Comparison of ENCODE assay signal across 8 mouse cellular contexts in genomic region chr7:28436271-28436904, GRCm38 (mm10). TPM values are rescaled to one million over a fixed set of nuclear protein-coding genes. Genes with fewer than 3 reads are reported as not detected.
DNase-seq lines count a peak whose midpoint lies in the region; ATAC-seq and TF ChIP-seq lines count a peak whose summit lies in the region.

No protein-coding gene starts in this region.

- H3K4me2 ChIP-seq in embryonic facial prominence, embryonic 14.5 days (ENCODE audit: low read depth, low read length): peak overlapping the region; percentile 84
- H3K4me2 ChIP-seq in limb, embryonic 13.5 days (replicated peaks): peak overlapping the region; percentile 70
- H3K4me2 ChIP-seq in midbrain, embryonic 16.5 days (ENCODE audit: low read length): peak overlapping the region; percentile 61

- peak overlapping the region; percentile 90 for H3K9ac ChIP-seq in embryonic facial prominence, embryonic 14.5 days (ENCODE audit: low read depth, low read length)
- peak overlapping the region; percentile 83 for H3K9ac ChIP-seq in heart, adult 2 months (ENCODE audit: low read depth, low read length)
- peak overlapping the region; percentile 99 for H3K9ac ChIP-seq in limb, embryonic 13.5 days
- H3K9ac ChIP-seq in midbrain, embryonic 16.5 days (ENCODE audit: low read depth, low read length): peak overlapping the region; percentile 98

- H3K4me3 ChIP-seq in embryonic facial prominence, embryonic 14.5 days (ENCODE audit: low read depth, low read length): peak overlapping the region; percentile 79
- H3K4me3 ChIP-seq in heart, adult 2 months: peak overlapping the region; percentile 66
- peak overlapping the region; percentile 95 for H3K4me3 ChIP-seq in limb, embryonic 13.5 days
- peak overlapping the region; percentile 95 for H3K4me3 ChIP-seq in midbrain, embryonic 16.5 days (ENCODE audit: low read depth, low read length)

- peak; percentile 98 for DNase-seq in 3T3-L1 (ENCODE audit: low read depth, low spot score)
- peak; percentile 97 to 99 for DNase-seq in adrenal gland, postnatal 4 days (ENCODE audit: low spot score in 2 of 2)
- DNase-seq in embryonic facial prominence, embryonic 14.5 days (ENCODE audit: low spot score): peak; percentile 100
- DNase-seq in heart, adult 2 months: peak; percentile 100
- DNase-seq in kidney, adult 8-10 months: peak; percentile 100
- DNase-seq in spleen, postnatal 10 days (ENCODE audit: low spot score in 2 of 2): peak; percentile 99 to 100

- H3K9me3 ChIP-seq in embryonic facial prominence, embryonic 14.5 days (ENCODE audit: control insufficient read depth, low read length): no peaks in the 10 kb centered on the region
- H3K9me3 ChIP-seq in limb, embryonic 13.5 days: no peaks in the 10 kb centered on the region
- H3K9me3 ChIP-seq in midbrain, embryonic 16.5 days (replicated peaks; ENCODE audit: control insufficient read depth, low read length, poor library complexity, severe bottlenecking): no peaks in the 10 kb centered on the region

- intact Hi-C loops in heart, adult 2 months (cut with DNase I): no loop called here

- peak; percentile 49 for TF ChIP-seq EP300 in heart, adult 2 months (IDR thresholded peaks at IDR 0.05; ENCODE audit: insufficient read depth, low read depth, low read length)

- peaks cover 13% of the 10 kb centered on the region for H3K4me1 ChIP-seq in embryonic facial prominence, embryonic 14.5 days (ENCODE audit: control insufficient read depth, insufficient read depth, low read length)
- H3K4me1 ChIP-seq in heart, adult 2 months (ENCODE audit: control insufficient read depth, insufficient read depth, low read length): peaks cover 2% of the 10 kb centered on the region
- peaks cover 41% of the 10 kb centered on the region for H3K4me1 ChIP-seq in limb, embryonic 13.5 days
- H3K4me1 ChIP-seq in midbrain, embryonic 16.5 days (ENCODE audit: control insufficient read depth, insufficient read depth, low read length): peaks cover 40% of the 10 kb centered on the region

- TF ChIP-seq POLR2A in heart, adult 2 months (IDR thresholded peaks at IDR 0.05; ENCODE audit: insufficient read depth, low read depth, low read length): peak; percentile 63

- peaks cover 14% of the 10 kb centered on the region for H3K36me3 ChIP-seq in embryonic facial prominence, embryonic 14.5 days (ENCODE audit: control insufficient read depth, insufficient read depth, low read length)
- H3K36me3 ChIP-seq in heart, adult 2 months (ENCODE audit: control insufficient read depth, insufficient read depth, low read length): peaks cover 31% of the 10 kb centered on the region
- peaks cover 14% of the 10 kb centered on the region; the same call in 1 of the 2 replicates for H3K36me3 ChIP-seq in limb, embryonic 13.5 days
- H3K36me3 ChIP-seq in midbrain, embryonic 16.5 days (ENCODE audit: control insufficient read depth, insufficient read depth, low read length): no peaks in the 10 kb centered on the region; the same call in 1 of the 2 replicates

- peaks cover 6% of the 10 kb centered on the region for H3K79me2 ChIP-seq in heart, adult 2 months (replicated peaks; ENCODE audit: control insufficient read depth, insufficient read depth, low read length)

- peak; percentile 99 for ATAC-seq in embryonic facial prominence, embryonic 14.5 days (ENCODE audit: low read depth)
- peak; percentile 99 for ATAC-seq in limb, embryonic 13.5 days (ENCODE audit: low FRiP score, low read depth)
- peak; percentile 99 for ATAC-seq in midbrain, embryonic 16.5 days

- 0% methylated on average over 16 of the region's 64 CpGs for WGBS in embryonic facial prominence, embryonic 14.5 days
- under 1% methylated on average over 64 of the region's 64 CpGs for WGBS in heart, adult 2 months
- WGBS in limb, embryonic 13.5 days: under 1% methylated on average over 59 of the region's 64 CpGs
- under 1% methylated on average over 37 of the region's 64 CpGs for WGBS in midbrain, embryonic 16.5 days

- peak; percentile 78 for TF ChIP-seq CTCF in heart, adult 2 months (IDR thresholded peaks at IDR 0.05)

- H3K27ac ChIP-seq in embryonic facial prominence, embryonic 14.5 days (replicated peaks; ENCODE audit: low read depth, low read length): peak overlapping the region; percentile 71; the same call in 1 of the 2 replicates
- H3K27ac ChIP-seq in heart, adult 2 months: peak overlapping the region; percentile 78
- peak overlapping the region; percentile 63; the same call in 1 of the 2 replicates for H3K27ac ChIP-seq in limb, embryonic 13.5 days
- H3K27ac ChIP-seq in midbrain, embryonic 16.5 days (ENCODE audit: low read length): peak overlapping the region; percentile 84

- H3K27me3 ChIP-seq in embryonic facial prominence, embryonic 14.5 days (replicated peaks; ENCODE audit: control insufficient read depth, insufficient read depth, low read length): no peaks in the 10 kb centered on the region
- no peaks in the 10 kb centered on the region for H3K27me3 ChIP-seq in heart, adult 2 months (ENCODE audit: control insufficient read depth, insufficient read depth, low read length)
- H3K27me3 ChIP-seq in limb, embryonic 13.5 days: no peaks in the 10 kb centered on the region
- no peaks in the 10 kb centered on the region for H3K27me3 ChIP-seq in midbrain, embryonic 16.5 days (ENCODE audit: control insufficient read depth, insufficient read depth, low read depth, low read length)

RNA-seq across cellular contexts. Expression of gene Gmfg, which starts 0.9 kb away (rescaled TPM):
- 10 to 100 TPM; 17.1 to 21.0 TPM for total RNA-seq in adrenal gland, postnatal 4 days (2021)
- 14.7 and 20.4 TPM in 2 replicates for polyA plus RNA-seq in embryonic facial prominence, embryonic 14.5 days (2014; fragmentation: Nextera tagmentation; extraction: Ambion mirVana)
- 1 to 10 TPM; 3.8 to 5.3 TPM for total RNA-seq in heart, adult 2 months (2021)
- polyA plus RNA-seq in heart, adult 2 months (2012; rRNA removed): 6.8 and 7.1 TPM in 2 replicates
- polyA plus RNA-seq in limb, embryonic 13.5 days (2015; fragmentation: Nextera tagmentation; extraction: Ambion mirVana): 7.8 and 8.6 TPM in 2 replicates
- polyA plus RNA-seq in midbrain, embryonic 16.5 days (2015; fragmentation: Nextera tagmentation; extraction: Ambion mirVana): 2.8 and 3.5 TPM in 2 replicates

RNA-seq across cellular contexts. Expression of gene Lrfn1, which starts 15.4 kb away (rescaled TPM):
- 10 to 100 TPM; 19.1 to 19.6 TPM for total RNA-seq in adrenal gland, postnatal 4 days (2021)
- 4.0 and 6.7 TPM in 2 replicates for polyA plus RNA-seq in embryonic facial prominence, embryonic 14.5 days (2014; fragmentation: Nextera tagmentation; extraction: Ambion mirVana)
- under 1 TPM; 0.68 to 0.73 TPM for total RNA-seq in heart, adult 2 months (2021)
- polyA plus RNA-seq in heart, adult 2 months (2012; rRNA removed): 0.82 and 1.3 TPM in 2 replicates
- 4.1 and 5.0 TPM in 2 replicates for polyA plus RNA-seq in limb, embryonic 13.5 days (2015; fragmentation: Nextera tagmentation; extraction: Ambion mirVana)
- 13.9 and 15.0 TPM in 2 replicates for polyA plus RNA-seq in midbrain, embryonic 16.5 days (2015; fragmentation: Nextera tagmentation; extraction: Ambion mirVana)

RNA-seq across cellular contexts. Expression of gene Paf1, which starts 43.6 kb away (rescaled TPM):
- 10 to 100 TPM; 71.8 to 93.4 TPM for total RNA-seq in adrenal gland, postnatal 4 days (2021)
- polyA plus RNA-seq in embryonic facial prominence, embryonic 14.5 days (2014; fragmentation: Nextera tagmentation; extraction: Ambion mirVana): 52.1 and 54.1 TPM in 2 replicates
- total RNA-seq in heart, adult 2 months (2021): 10 to 100 TPM; 41.3 to 42.1 TPM
- polyA plus RNA-seq in heart, adult 2 months (2012; rRNA removed): 63.8 and 67.0 TPM in 2 replicates
- 77.9 and 89.5 TPM in 2 replicates for polyA plus RNA-seq in limb, embryonic 13.5 days (2015; fragmentation: Nextera tagmentation; extraction: Ambion mirVana)
- 96.1 and 109 TPM in 2 replicates for polyA plus RNA-seq in midbrain, embryonic 16.5 days (2015; fragmentation: Nextera tagmentation; extraction: Ambion mirVana)

RNA-seq across cellular contexts. Expression of gene Med29, which starts 43.9 kb away (rescaled TPM):
- total RNA-seq in adrenal gland, postnatal 4 days (2021): 10 to 100 TPM; 24.2 to 26.1 TPM
- 44.1 and 48.2 TPM in 2 replicates for polyA plus RNA-seq in embryonic facial prominence, embryonic 14.5 days (2014; fragmentation: Nextera tagmentation; extraction: Ambion mirVana)
- 10 to 100 TPM; 20.8 to 21.5 TPM for total RNA-seq in heart, adult 2 months (2021)
- polyA plus RNA-seq in heart, adult 2 months (2012; rRNA removed): 48.8 and 50.4 TPM in 2 replicates
- 47.9 and 55.0 TPM in 2 replicates for polyA plus RNA-seq in limb, embryonic 13.5 days (2015; fragmentation: Nextera tagmentation; extraction: Ambion mirVana)
- polyA plus RNA-seq in midbrain, embryonic 16.5 days (2015; fragmentation: Nextera tagmentation; extraction: Ambion mirVana): 39.6 and 40.3 TPM in 2 replicates

RNA-seq across cellular contexts. Expression of gene Zfp36, which starts 56.3 kb away (rescaled TPM):
- total RNA-seq in adrenal gland, postnatal 4 days (2021): 10 to 100 TPM; 12.0 to 13.3 TPM
- polyA plus RNA-seq in embryonic facial prominence, embryonic 14.5 days (2014; fragmentation: Nextera tagmentation; extraction: Ambion mirVana): 13.5 and 14.4 TPM in 2 replicates
- 10 to 100 TPM; 19.4 to 26.3 TPM for total RNA-seq in heart, adult 2 months (2021)
- 26.1 and 28.2 TPM in 2 replicates for polyA plus RNA-seq in heart, adult 2 months (2012; rRNA removed)
- 8.9 and 10.3 TPM in 2 replicates for polyA plus RNA-seq in limb, embryonic 13.5 days (2015; fragmentation: Nextera tagmentation; extraction: Ambion mirVana)
- polyA plus RNA-seq in midbrain, embryonic 16.5 days (2015; fragmentation: Nextera tagmentation; extraction: Ambion mirVana): 2.9 and 3.3 TPM in 2 replicates

Comparison
In these comparisons a context has a peak if more than half of its experiments do, and no peak if none do; other contexts are left out.
1. Peak in every context shown above with its lines: DNase-seq, ATAC-seq, H3K4me3 ChIP-seq and H3K27ac ChIP-seq.